Mouse (Mus musculus): ENCODE data around the gene Rab22a. TPM values are rescaled to one million over a fixed set of nuclear protein-coding genes. Genes with fewer than 3 reads are reported as not detected.

Gene Rab22a
- polyA plus RNA-seq, 1 experiment from 2014 or later: 43.6 TPM

GRCm38 (mm10) chr2:173679217-173679616 is 19.7 kb downstream of the Rab22a start:
- no peaks in the 10 kb centered on the region for H3K4me1 ChIP-seq (ENCODE audit: control insufficient read depth, insufficient read depth, low read length)
- no peak overlapping the region for H3K27ac ChIP-seq (ENCODE audit: low read depth, low read length)
- no peak overlapping the region for H3K4me3 ChIP-seq (ENCODE audit: low read depth, low read length)
- H3K27me3 ChIP-seq (ENCODE audit: control insufficient read depth, insufficient read depth, low read length): no peaks in the 10 kb centered on the region
- H3K9ac ChIP-seq (ENCODE audit: low read length): no peak overlapping the region
- H3K9me3 ChIP-seq (ENCODE audit: control insufficient read depth, low read length): no peaks in the 10 kb centered on the region
- H3K4me2 ChIP-seq (ENCODE audit: low read depth): no peak overlapping the region
- ATAC-seq (ENCODE audit: insufficient read depth, low FRiP score, low TSS enrichment): no peak
- no peak for DNase-seq (ENCODE audit: low spot score)
- H3K36me3 ChIP-seq (ENCODE audit: control insufficient read depth, insufficient read depth, low read length): peaks cover 2% of the 10 kb centered on the region; the same call in 1 of the 2 replicates
- 90% methylated on average over 3 of the region's 3 CpGs for WGBS

GRCm38 (mm10) chr2:173680153-173680552 is 20.6 kb downstream of the Rab22a start:
- Histone ChIP-seq H3K4me1 (ENCODE audit: control insufficient read depth, insufficient read depth, low read length) (no peaks in the 10 kb centered on the region), H3K9me3 (ENCODE audit: control insufficient read depth, low read length) (no peaks in the 10 kb centered on the region), H3K27ac (ENCODE audit: low read depth, low read length) (no peak overlapping the region), H3K9ac (ENCODE audit: low read length) (no peak overlapping the region), H3K36me3 (ENCODE audit: control insufficient read depth, insufficient read depth, low read length) (no peaks in the 10 kb centered on the region), H3K27me3 (ENCODE audit: control insufficient read depth, insufficient read depth, low read length) (no peaks in the 10 kb centered on the region), H3K4me3 (ENCODE audit: low read depth, low read length) (no peak overlapping the region), H3K4me2 (ENCODE audit: low read depth) (no peak overlapping the region)
- WGBS: 76% methylated on average over 1 of the region's 1 CpGs
- DNase-seq (ENCODE audit: low spot score) (no peak), ATAC-seq (ENCODE audit: insufficient read depth, low FRiP score, low TSS enrichment) (no peak)

- H3K36me3 ChIP-seq (ENCODE audit: control insufficient read depth, insufficient read depth, low read length): no peaks in the 10 kb centered on the region
- H3K4me1 ChIP-seq (ENCODE audit: control insufficient read depth, insufficient read depth, low read length): no peaks in the 10 kb centered on the region
- no peaks in the 10 kb centered on the region for H3K27me3 ChIP-seq (ENCODE audit: control insufficient read depth, insufficient read depth, low read length)
- H3K9me3 ChIP-seq (ENCODE audit: control insufficient read depth, low read length): no peaks in the 10 kb centered on the region
- H3K4me3 ChIP-seq (ENCODE audit: low read depth, low read length): no peak overlapping the region
- no peak for DNase-seq (ENCODE audit: low spot score)
- no peak overlapping the region for H3K27ac ChIP-seq (ENCODE audit: low read depth, low read length)
- no peak overlapping the region for H3K9ac ChIP-seq (ENCODE audit: low read length)
- H3K4me2 ChIP-seq (ENCODE audit: low read depth): no peak overlapping the region
- whole genome bisulfite sequencing: 44% methylated on average over 10 of the region's 10 CpGs
- ATAC-seq (ENCODE audit: insufficient read depth, low FRiP score, low TSS enrichment): no peak
Observed at GRCm38 (mm10) chr2:173682773-173683172, 23.2 kb downstream of the Rab22a start.

- Histone ChIP-seq H3K9me3 (ENCODE audit: control insufficient read depth, low read length) (no peaks in the 10 kb centered on the region), H3K27me3 (ENCODE audit: control insufficient read depth, insufficient read depth, low read length) (no peaks in the 10 kb centered on the region), H3K4me2 (ENCODE audit: low read depth) (no peak overlapping the region), H3K9ac (ENCODE audit: low read length) (no peak overlapping the region), H3K27ac (ENCODE audit: low read depth, low read length) (no peak overlapping the region), H3K4me3 (ENCODE audit: low read depth, low read length) (no peak overlapping the region), H3K36me3 (ENCODE audit: control insufficient read depth, insufficient read depth, low read length) (0 out of 2 replicates have a peak, but pooled peaks cover 2% of the 10 kb centered on the region), H3K4me1 (ENCODE audit: control insufficient read depth, insufficient read depth, low read length) (no peaks in the 10 kb centered on the region)
- WGBS: 92% methylated on average over 3 of the region's 3 CpGs
- ATAC-seq (ENCODE audit: insufficient read depth, low FRiP score, low TSS enrichment): no peak
- no peak for DNase-seq (ENCODE audit: low spot score)
Observed at GRCm38 (mm10) chr2:173685781-173686361, 26.3 kb downstream of the Rab22a start.

GRCm38 (mm10) chr2:173687363-173687762 is 27.8 kb downstream of the Rab22a start:
- 0 out of 2 replicates have a peak, but pooled peaks cover 2% of the 10 kb centered on the region for H3K36me3 ChIP-seq (ENCODE audit: control insufficient read depth, insufficient read depth, low read length)
- no peak for DNase-seq (ENCODE audit: low spot score)
- H3K4me3 ChIP-seq (ENCODE audit: low read depth, low read length): no peak overlapping the region
- no peaks in the 10 kb centered on the region for H3K27me3 ChIP-seq (ENCODE audit: control insufficient read depth, insufficient read depth, low read length)
- no peaks in the 10 kb centered on the region for H3K9me3 ChIP-seq (ENCODE audit: control insufficient read depth, low read length)
- H3K9ac ChIP-seq (ENCODE audit: low read length): no peak overlapping the region
- H3K27ac ChIP-seq (ENCODE audit: low read depth, low read length): no peak overlapping the region
- H3K4me1 ChIP-seq (ENCODE audit: control insufficient read depth, insufficient read depth, low read length): no peaks in the 10 kb centered on the region
- WGBS: 82% methylated on average over 5 of the region's 5 CpGs
- ATAC-seq (ENCODE audit: insufficient read depth, low FRiP score, low TSS enrichment): no peak
- H3K4me2 ChIP-seq (ENCODE audit: low read depth): no peak overlapping the region

GRCm38 (mm10) chr2:173689835-173690234 is 30.3 kb downstream of the Rab22a start:
- ATAC-seq (ENCODE audit: insufficient read depth, low FRiP score, low TSS enrichment) (no peak), DNase-seq (ENCODE audit: low spot score) (no peak)
- no peaks in the 10 kb centered on the region for H3K4me1 ChIP-seq (ENCODE audit: control insufficient read depth, insufficient read depth, low read length)
- no peak overlapping the region for H3K27ac ChIP-seq (ENCODE audit: low read depth, low read length)
- no peak overlapping the region for H3K4me3 ChIP-seq (ENCODE audit: low read depth, low read length)
- 0 out of 2 replicates have a peak, but pooled peaks cover 2% of the 10 kb centered on the region for H3K36me3 ChIP-seq (ENCODE audit: control insufficient read depth, insufficient read depth, low read length)
- no peaks in the 10 kb centered on the region for H3K9me3 ChIP-seq (ENCODE audit: control insufficient read depth, low read length)
- no peak overlapping the region for H3K9ac ChIP-seq (ENCODE audit: low read length)
- H3K4me2 ChIP-seq (ENCODE audit: low read depth): no peak overlapping the region
- no peaks in the 10 kb centered on the region for H3K27me3 ChIP-seq (ENCODE audit: control insufficient read depth, insufficient read depth, low read length)

- no peak overlapping the region for H3K4me3 ChIP-seq (ENCODE audit: low read depth, low read length)
- H3K36me3 ChIP-seq (ENCODE audit: control insufficient read depth, insufficient read depth, low read length): 0 out of 2 replicates have a peak, but pooled peaks cover 2% of the 10 kb centered on the region
- no peaks in the 10 kb centered on the region for H3K9me3 ChIP-seq (ENCODE audit: control insufficient read depth, low read length)
- no peak overlapping the region for H3K9ac ChIP-seq (ENCODE audit: low read length)
- no peak overlapping the region for H3K4me2 ChIP-seq (ENCODE audit: low read depth)
- no peak overlapping the region for H3K27ac ChIP-seq (ENCODE audit: low read depth, low read length)
- WGBS: 91% methylated on average over 6 of the region's 6 CpGs
- DNase-seq (ENCODE audit: low spot score) (no peak), ATAC-seq (ENCODE audit: insufficient read depth, low FRiP score, low TSS enrichment) (no peak)
- no peaks in the 10 kb centered on the region for H3K4me1 ChIP-seq (ENCODE audit: control insufficient read depth, insufficient read depth, low read length)
- no peaks in the 10 kb centered on the region for H3K27me3 ChIP-seq (ENCODE audit: control insufficient read depth, insufficient read depth, low read length)
Observed at GRCm38 (mm10) chr2:173691748-173692147, 32.2 kb downstream of the Rab22a start.

GRCm38 (mm10) chr2:173692693-173693092 is 33.1 kb downstream of the Rab22a start:
- Histone ChIP-seq H3K4me2 (ENCODE audit: low read depth) (no peak overlapping the region), H3K9me3 (ENCODE audit: control insufficient read depth, low read length) (no peaks in the 10 kb centered on the region), H3K4me3 (ENCODE audit: low read depth, low read length) (no peak overlapping the region), H3K36me3 (ENCODE audit: control insufficient read depth, insufficient read depth, low read length) (0 out of 2 replicates have a peak, but pooled peaks cover 2% of the 10 kb centered on the region), H3K27me3 (ENCODE audit: control insufficient read depth, insufficient read depth, low read length) (no peaks in the 10 kb centered on the region), H3K9ac (ENCODE audit: low read length) (no peak overlapping the region), H3K4me1 (ENCODE audit: control insufficient read depth, insufficient read depth, low read length) (no peaks in the 10 kb centered on the region), H3K27ac (ENCODE audit: low read depth, low read length) (no peak overlapping the region)
- no peak for DNase-seq (ENCODE audit: low spot score)
- no peak for ATAC-seq (ENCODE audit: insufficient read depth, low FRiP score, low TSS enrichment)
- 94% methylated on average over 2 of the region's 2 CpGs for WGBS

GRCm38 (mm10) chr2:173698850-173699249 is 39.3 kb downstream of the Rab22a start:
- Histone ChIP-seq H3K27ac (ENCODE audit: low read depth, low read length) (no peak overlapping the region), H3K9me3 (ENCODE audit: control insufficient read depth, low read length) (no peaks in the 10 kb centered on the region), H3K4me3 (ENCODE audit: low read depth, low read length) (no peak overlapping the region), H3K4me1 (ENCODE audit: control insufficient read depth, insufficient read depth, low read length) (no peaks in the 10 kb centered on the region), H3K27me3 (ENCODE audit: control insufficient read depth, insufficient read depth, low read length) (no peaks in the 10 kb centered on the region), H3K36me3 (ENCODE audit: control insufficient read depth, insufficient read depth, low read length) (peaks cover 3% of the 10 kb centered on the region; the same call in 1 of the 2 replicates), H3K9ac (ENCODE audit: low read length) (no peak overlapping the region), H3K4me2 (ENCODE audit: low read depth) (no peak overlapping the region)
- WGBS: 90% methylated on average over 3 of the region's 3 CpGs
- ATAC-seq (ENCODE audit: insufficient read depth, low FRiP score, low TSS enrichment) (no peak), DNase-seq (ENCODE audit: low spot score) (no peak)
